Mouse (Mus musculus) E14TG2a.4 (cell line): ENCODE results near the gene Gm20605.

Experiments
- CTCF ChIP-seq: conservative IDR thresholded peaks from 2 replicates; pipeline ENCODE4 v1.5.1; 2014; ENCODE audit warnings: low read length
- NANOG ChIP-seq: IDR thresholded peaks from 2 replicates; pipeline ENCODE4 v1.6.1; 2014; ENCODE audit warnings: borderline replicate concordance, low read length, mixed read lengths
- POU5F1 ChIP-seq: IDR thresholded peaks from 2 replicates; pipeline ENCODE4 v1.6.1; 2014; ENCODE audit warnings: low read length, borderline replicate concordance

GRCm38 (mm10) chr5:137623937-137624530 is 4.9 kb upstream of the Gm20605 start:
- TF ChIP-seq CTCF (no peak), NANOG (no peak), POU5F1 (no peak)
